Mouse (Mus musculus) embryonic fibroblast, embryonic 13.5 days (primary cell): Measurements from ENCODE around the gene Fhdc1.

Experiments used
- CTCF ChIP-seq: IDR thresholded peaks from 2 replicates; pipeline ENCODE4 v1.5.1; 2011; ENCODE audit warnings: mild to moderate bottlenecking, control low read depth, low read length, moderate library complexity, borderline replicate concordance; ENCODE audit not compliant: insufficient read depth
- POLR2A ChIP-seq: IDR thresholded peaks from 2 replicates; pipeline ENCODE4 v1.6.1; 2011; ENCODE audit warnings: low read depth, mild to moderate bottlenecking, control low read depth, low read length, moderate library complexity

- TF ChIP-seq POLR2A (no peak), CTCF (no peak)
These were observed 44.8 kb downstream of the Fhdc1 start for GRCm38 (mm10) chr3:84435288-84436043.
